Mouse (Mus musculus): ENCODE results near the gene Vmn2r115. TPM values are rescaled to one million over a fixed set of nuclear protein-coding genes. Genes with fewer than 3 reads are reported as not detected.

The Vmn2r115 gene
- total RNA-seq (2023): not detected in 2 replicates

GRCm38 (mm10) chr17:23343441-23343840, at the start of gene Vmn2r115:
Gene Vmn2r115 (plus strand): TSS chr17:23343741.

GRCm38 (mm10) chr17:23312437-23312836, 31.1 kb upstream of the Vmn2r115 start, which contains the start of gene Vmn2r114:
Gene Vmn2r114 (minus strand): TSS chr17:23312537.

DNA sequence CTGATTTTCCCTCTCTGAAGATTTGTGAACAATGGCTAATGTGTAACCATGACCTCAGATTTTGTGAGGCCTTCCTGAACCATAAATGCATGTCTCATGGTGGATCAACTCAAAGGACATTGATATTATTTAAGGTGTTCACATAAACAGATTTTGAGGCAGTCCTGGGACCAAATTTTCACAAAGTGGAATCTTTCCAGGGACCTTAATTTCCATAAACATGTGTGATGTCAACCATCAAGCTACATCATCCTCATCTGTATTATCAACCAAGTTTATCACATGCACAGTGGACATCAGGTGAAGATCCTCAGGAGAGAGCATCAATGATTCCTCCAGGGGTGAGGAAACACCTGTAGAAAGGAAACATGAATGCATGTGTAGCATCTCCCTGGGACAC, 40.8 kb downstream of the Vmn2r115 start, which contains the start of gene Vmn2r116:
Gene Vmn2r116, plus strand, starts transcription at position 301 of the 400 bp plus-strand sequence.

Other genes with a start within 250 kb of the Vmn2r115 start
- gene Zfp40, start 150.5 kb upstream of the Vmn2r115 start, total RNA-seq (2023): 0.57 and 1.5 TPM in 2 replicates
- gene Vmn2r114, start 31.2 kb upstream of the Vmn2r115 start, total RNA-seq (2023): 0.06 TPM in 1 of 2 replicates, not detected in the other
- gene Vmn2r116, start 40.9 kb downstream of the Vmn2r115 start, total RNA-seq (2023): not detected in 2 replicates
- gene Vmn2r117, start 136.0 kb downstream of the Vmn2r115 start, total RNA-seq (2023): not detected in 2 replicates
- 1.4 and 2.5 TPM in 2 replicates for gene Zfp213, start 220.5 kb downstream of the Vmn2r115 start, total RNA-seq (2023)

Measured in neutrophil, adult 65 days (primary cell).